Mouse (Mus musculus) myocyte (in vitro differentiated cells): ENCODE measurements around the gene Bcs1l. TPM values are rescaled to one million over a fixed set of nuclear protein-coding genes. Genes with fewer than 3 reads are reported as not detected.

Experiments used
- H3K27me3 ChIP-seq: one replicate; pipeline ENCODE4 v1.6.1; 2011; ENCODE audit not compliant: control insufficient read depth, insufficient read depth, insufficient read length
- H3K36me3 ChIP-seq: one replicate; pipeline ENCODE4 v1.6.1; 2011; ENCODE audit not compliant: control insufficient read depth, insufficient read depth
- H3K4me2 ChIP-seq: one replicate; pipeline ENCODE4 v1.6.1; 2011; ENCODE audit warnings: low read depth, control low read depth
- H3K4me3 ChIP-seq: one replicate; pipeline ENCODE4 v1.5.1; 2011; ENCODE audit warnings: mild to moderate bottlenecking, control low read depth, moderate library complexity
- H3K79me2 ChIP-seq: one replicate; pipeline ENCODE4 v1.6.1; 2011; ENCODE audit not compliant: control insufficient read depth, insufficient read depth
- H3ac ChIP-seq: one replicate; pipeline ENCODE4 v1.6.1; 2011; ENCODE audit not compliant: control insufficient read depth, insufficient read length
- CEBPB ChIP-seq: IDR thresholded peaks from 2 replicates; pipeline ENCODE4 v1.6.1; 2011; ENCODE audit warnings: mild to moderate bottlenecking, moderate library complexity; ENCODE audit not compliant: poor library complexity, insufficient read depth, severe bottlenecking
- E2F4 ChIP-seq: IDR thresholded peaks from one replicate; pipeline ENCODE4 v1.6.1; 2011; ENCODE audit warnings: mild to moderate bottlenecking, control low read depth, moderate library complexity; ENCODE audit not compliant: insufficient read depth
- MAX ChIP-seq: IDR thresholded peaks from one replicate; pipeline ENCODE4 v1.6.1; 2011; ENCODE audit warnings: low read depth, mild to moderate bottlenecking, control low read depth
- MYOD1 ChIP-seq, 3 experiments: IDR thresholded peaks; one replicate each; pipeline ENCODE4 v1.6.1; 2011; ENCODE audit warnings: control low read depth in 2 of 3, low read depth in 2 of 3, mild to moderate bottlenecking in 2 of 3, moderate library complexity in 1 of 3; ENCODE audit not compliant: insufficient read length in 2 of 3, control insufficient read depth in 1 of 3
- MYOG ChIP-seq, 3 experiments: IDR thresholded peaks; one replicate each; pipeline ENCODE4 v1.6.1; 2011; ENCODE audit warnings: control low read depth in 2 of 3, low read depth in 2 of 3, mild to moderate bottlenecking in 2 of 3; ENCODE audit not compliant: insufficient read length in 2 of 3, control insufficient read depth in 1 of 3, insufficient read depth in 1 of 3
- POLR2A ChIP-seq: IDR thresholded peaks from one replicate; pipeline ENCODE4 v1.6.1; 2011; ENCODE audit warnings: low read depth, mild to moderate bottlenecking, control low read depth, moderate library complexity; ENCODE audit not compliant: insufficient read length
- POLR2AphosphoS2 ChIP-seq: IDR thresholded peaks from one replicate; pipeline ENCODE4 v1.6.1; 2011; ENCODE audit warnings: low read depth, control low read depth; ENCODE audit not compliant: insufficient read length
- REST ChIP-seq: IDR thresholded peaks from one replicate; pipeline ENCODE4 v1.6.1; 2011; ENCODE audit warnings: mild to moderate bottlenecking, control low read depth, moderate library complexity; ENCODE audit not compliant: insufficient read depth, insufficient read length
- SRF ChIP-seq: IDR thresholded peaks from one replicate; pipeline ENCODE4 v1.6.1; 2011; ENCODE audit warnings: low read depth; ENCODE audit not compliant: control insufficient read depth, insufficient read length
- TCF12 ChIP-seq: IDR thresholded peaks from one replicate; pipeline ENCODE4 v1.6.1; 2011; ENCODE audit warnings: mild to moderate bottlenecking, control low read depth; ENCODE audit not compliant: poor library complexity, insufficient read depth, severe bottlenecking
- TCF3 ChIP-seq: IDR thresholded peaks from one replicate; pipeline ENCODE4 v1.6.1; 2011; ENCODE audit warnings: low read depth, control low read depth; ENCODE audit not compliant: insufficient read length
- USF1 ChIP-seq: IDR thresholded peaks from one replicate; pipeline ENCODE4 v1.6.1; 2011; ENCODE audit warnings: low read depth, mild to moderate bottlenecking, control low read depth, moderate library complexity
- polyA plus RNA-seq: library from polyadenylated mRNA; unstranded; fragments of >200 nt; fragmentation: generic; extraction: Trizol; gene quantifications from one replicate; pipeline ENCODE4 v1.2.1, GENCODE M21; 2012; ENCODE audit warnings: missing spikeins

The Bcs1l gene
- polyA plus RNA-seq, 1 experiment = 22.7 TPM

GRCm38 (mm10) chr1:74559061-74559460 lies 29.0 kb upstream of the Bcs1l start:
- Histone ChIP-seq H3K4me3 (no peak overlapping the region), H3ac (no peak overlapping the region)
- no peak for TF ChIP-seq SRF
- TF ChIP-seq CEBPB = no peak
- TF ChIP-seq POLR2AphosphoS2 = no peak
- no peak for TF ChIP-seq TCF3

DNA sequence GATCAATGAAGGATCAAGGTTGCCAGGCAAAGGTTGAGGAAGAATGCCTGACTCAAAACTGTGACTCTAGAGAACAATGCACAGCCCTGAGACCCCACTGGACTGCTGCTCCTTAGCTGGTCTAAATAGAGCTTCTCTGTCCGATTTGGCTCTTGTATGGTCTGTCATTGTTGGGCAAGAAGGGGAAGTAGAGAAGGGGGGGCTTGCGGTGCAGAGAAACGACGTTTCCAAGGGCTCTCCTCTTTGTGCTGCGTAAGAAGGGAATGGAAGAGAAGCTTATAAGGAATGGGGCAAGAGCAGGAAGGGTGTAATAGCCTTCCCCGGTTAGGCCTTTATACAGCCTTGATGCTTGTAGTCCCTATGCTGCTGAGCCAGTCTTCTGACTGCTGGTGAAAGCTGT lies 22.3 kb upstream of the Bcs1l start:
- H3K79me2 ChIP-seq = no peaks in the 10 kb centered on the region
- H3K4me3 ChIP-seq = no peak overlapping the region
- H3K4me2 ChIP-seq = no peak overlapping the region
- no peak overlapping the region for H3ac ChIP-seq
- no peak for TF ChIP-seq POLR2AphosphoS2
- TF ChIP-seq POLR2A = no peak
- TF ChIP-seq E2F4 = no peak
- no peak for TF ChIP-seq TCF12
- TF ChIP-seq MYOD1 (IDR thresholded peaks at IDR 0.05; ENCODE audit: control insufficient read depth in 1 of 3, insufficient read length in 2 of 3, low read depth in 2 of 3) = no peak
- TF ChIP-seq REST = no peak
- TF ChIP-seq MYOG (IDR thresholded peaks at IDR 0.05; ENCODE audit: control insufficient read depth in 1 of 3, insufficient read depth in 1 of 3, insufficient read length in 2 of 3, low read depth in 2 of 3) = no peak
- TF ChIP-seq TCF3 = no peak
- no peak for TF ChIP-seq MAX
- TF ChIP-seq SRF = no peak
- TF ChIP-seq USF1 = no peak
- TF ChIP-seq CEBPB = no peak
- no peaks in the 10 kb centered on the region for H3K27me3 ChIP-seq
- H3K36me3 ChIP-seq = peaks cover 32% of the 10 kb centered on the region

More at GRCm38 (mm10) chr1:74559061-74559460, 29.0 kb upstream of the Bcs1l start:
- H3K4me2 ChIP-seq = no peak overlapping the region
- H3K27me3 ChIP-seq = no peaks in the 10 kb centered on the region
- H3K36me3 ChIP-seq = no peaks in the 10 kb centered on the region
- no peaks in the 10 kb centered on the region for H3K79me2 ChIP-seq

DNA sequence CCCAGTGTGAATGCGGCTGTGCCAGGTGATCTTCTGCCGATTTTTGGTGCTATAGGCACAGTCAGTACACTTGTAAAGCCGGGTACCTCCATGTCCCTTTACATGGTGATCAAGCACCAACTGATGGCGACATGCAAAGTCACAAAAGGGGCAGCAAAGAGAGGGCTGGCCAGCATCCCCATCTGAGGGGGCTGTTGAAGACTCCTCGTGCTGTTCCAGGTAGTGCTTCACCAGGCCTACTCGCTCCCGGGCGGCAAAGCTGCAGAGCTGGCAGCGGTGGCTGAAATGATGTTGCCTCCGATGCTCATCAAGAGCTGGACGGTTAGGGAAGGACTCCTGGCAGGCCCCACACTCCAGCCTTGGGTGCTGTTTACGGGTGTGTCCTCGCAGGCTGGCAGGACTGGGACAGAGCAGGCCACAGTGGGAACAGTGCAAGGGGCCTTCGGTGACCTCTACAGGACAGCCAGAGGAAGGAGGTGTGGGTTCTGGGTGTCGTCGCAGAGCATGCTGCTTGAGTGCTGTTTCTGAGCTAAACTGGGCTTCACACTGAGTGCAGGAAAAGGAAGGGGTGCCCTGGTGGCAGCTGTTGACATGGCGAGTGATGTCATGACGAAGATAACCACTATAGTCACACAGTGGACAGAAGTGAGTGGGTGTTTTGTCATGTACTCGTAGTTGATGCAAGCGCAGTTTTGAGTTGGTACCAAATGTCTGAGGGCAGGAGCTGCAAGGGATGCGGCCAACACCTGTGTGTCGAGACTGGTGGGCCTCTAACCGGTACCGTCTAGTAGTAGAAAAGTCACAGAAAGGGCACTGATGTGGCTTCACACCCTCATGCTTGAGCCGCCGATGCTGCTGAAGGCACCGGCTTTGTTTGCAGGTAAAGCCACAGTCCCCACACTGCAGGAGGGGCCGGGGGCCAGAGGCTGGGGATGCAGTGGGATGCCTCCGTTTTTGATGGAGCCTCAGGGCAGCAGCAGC lies 18.1 kb upstream of the Bcs1l start:
- H3ac ChIP-seq = no peak overlapping the region
- no peaks in the 10 kb centered on the region for H3K27me3 ChIP-seq
- H3K79me2 ChIP-seq = no peaks in the 10 kb centered on the region
- H3K4me2 ChIP-seq = no peak overlapping the region
- H3K4me3 ChIP-seq = no peak overlapping the region
- TF ChIP-seq TCF12 (no peak), MAX (no peak), SRF (no peak), MYOD1 (IDR thresholded peaks at IDR 0.05; ENCODE audit: control insufficient read depth in 1 of 3, insufficient read length in 2 of 3, low read depth in 2 of 3) (no peak), MYOG (IDR thresholded peaks at IDR 0.05; ENCODE audit: control insufficient read depth in 1 of 3, insufficient read depth in 1 of 3, insufficient read length in 2 of 3, low read depth in 2 of 3) (no peak), E2F4 (no peak), CEBPB (no peak), POLR2AphosphoS2 (no peak), TCF3 (no peak), REST (no peak), USF1 (no peak), POLR2A (no peak)
- peaks cover 45% of the 10 kb centered on the region for H3K36me3 ChIP-seq

- no peak overlapping the region for H3K4me2 ChIP-seq
- peaks cover 32% of the 10 kb centered on the region for H3K36me3 ChIP-seq
- no peaks in the 10 kb centered on the region for H3K27me3 ChIP-seq
- no peak overlapping the region for H3ac ChIP-seq
- no peak overlapping the region for H3K4me3 ChIP-seq
- no peak for TF ChIP-seq E2F4
- peaks cover 48% of the 10 kb centered on the region for H3K79me2 ChIP-seq
These were observed 5.5 kb upstream of the Bcs1l start for GRCm38 (mm10) chr1:74582621-74583020.

DNA sequence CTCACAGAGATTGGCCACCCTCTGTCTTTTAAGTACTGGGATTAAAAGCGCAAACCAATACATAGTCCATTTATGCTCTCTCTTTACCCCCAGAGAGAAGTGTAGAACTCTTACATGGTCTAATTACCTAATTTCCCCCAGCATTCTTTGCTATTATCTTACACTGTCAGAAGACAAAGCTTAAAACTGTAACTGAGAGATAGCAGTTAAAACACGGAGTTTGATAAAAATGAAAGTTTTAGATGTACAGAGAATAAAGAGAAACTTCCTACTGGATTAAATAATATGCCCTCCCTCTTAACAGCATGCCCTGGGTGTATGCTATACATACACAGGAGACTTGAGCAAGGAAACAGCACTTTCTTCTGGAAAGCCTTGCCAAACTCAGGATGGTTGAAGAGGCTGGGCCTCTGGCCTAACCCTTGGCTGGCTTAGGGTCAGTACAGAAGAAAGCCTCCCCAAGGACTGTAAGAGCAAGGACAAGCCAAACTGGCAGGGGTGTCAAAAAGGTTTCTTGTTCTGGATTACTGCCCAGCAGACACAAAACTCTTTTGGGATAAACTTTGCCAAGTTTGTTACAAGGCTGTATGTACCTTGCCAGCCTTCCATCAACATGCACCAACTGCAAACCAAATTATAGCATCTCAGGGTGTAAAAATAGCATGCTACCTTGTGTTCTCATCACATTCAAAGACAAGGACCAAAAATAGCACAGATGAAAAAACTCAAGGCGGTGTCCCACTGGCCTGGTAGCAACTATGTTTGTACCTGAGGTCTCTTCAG lies 3.3 kb upstream of the Bcs1l start:
- no peaks in the 10 kb centered on the region for H3K27me3 ChIP-seq
- TF ChIP-seq CEBPB = no peak
- no peak for TF ChIP-seq USF1
- TF ChIP-seq E2F4 = no peak
- no peak for TF ChIP-seq TCF3
- TF ChIP-seq MYOD1 (IDR thresholded peaks at IDR 0.05; ENCODE audit: control insufficient read depth in 1 of 3, insufficient read length in 2 of 3, low read depth in 2 of 3) = peak in 1 of 3 experiments; percentile 11
- no peak for TF ChIP-seq MAX
- TF ChIP-seq POLR2A = no peak
- peaks cover 48% of the 10 kb centered on the region for H3K79me2 ChIP-seq

More for the DNA sequence above, 3.3 kb upstream of the Bcs1l start:
- H3K36me3 ChIP-seq = peaks cover 22% of the 10 kb centered on the region
- no peak overlapping the region for H3K4me3 ChIP-seq
- no peak overlapping the region for H3ac ChIP-seq
- peak overlapping the region; percentile 8 for H3K4me2 ChIP-seq
